Mouse (Mus musculus) ovary, postnatal 36 days (tissue): ENCODE data around the gene Gba2.
"Not testable (repeated sequence)": the region's sequence is repeated elsewhere in the genome, so short reads cannot be mapped to it uniquely, and the experiment has no call there.

Experiments used
- DNase-seq: peaks from one replicate; pipeline ENCODE4 v3.0.0; 2022; ENCODE audit warnings: low spot score, mixed read lengths

Gene Gba2

GRCm38 (mm10) chr4:43553891-43554290 lies 24.8 kb downstream of the Gba2 start:
- DNase-seq, result no peak

GRCm38 (mm10) chr4:43552437-43552836 lies 26.2 kb downstream of the Gba2 start:
- no peak for DNase-seq

GRCm38 (mm10) chr4:43551854-43552253 lies 26.8 kb downstream of the Gba2 start:
- DNase-seq, result not testable (repeated sequence)

- no peak for DNase-seq
Measured at GRCm38 (mm10) chr4:43549055-43549454, 29.6 kb downstream of the Gba2 start.

DNA sequence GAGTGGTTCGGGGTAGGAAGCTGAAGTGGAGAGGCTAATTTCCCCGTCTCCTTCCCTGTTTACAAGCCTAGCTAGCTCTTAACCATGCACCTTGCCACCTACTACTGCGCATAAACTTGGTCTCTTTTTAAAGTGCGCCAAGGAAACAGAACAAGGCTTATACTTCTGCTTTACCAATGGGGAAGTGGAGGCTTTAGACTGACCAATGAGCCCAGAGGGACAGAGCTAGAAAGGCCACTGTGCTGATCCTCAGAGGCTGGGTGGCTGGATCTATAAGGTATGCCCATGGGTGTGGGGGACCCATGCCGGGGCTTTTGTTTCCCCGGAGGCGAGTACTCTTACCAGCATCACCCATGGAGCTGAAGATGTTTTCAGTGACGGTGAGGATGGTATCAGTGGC lies 31.5 kb downstream of the Gba2 start:
- no peak for DNase-seq

DNA sequence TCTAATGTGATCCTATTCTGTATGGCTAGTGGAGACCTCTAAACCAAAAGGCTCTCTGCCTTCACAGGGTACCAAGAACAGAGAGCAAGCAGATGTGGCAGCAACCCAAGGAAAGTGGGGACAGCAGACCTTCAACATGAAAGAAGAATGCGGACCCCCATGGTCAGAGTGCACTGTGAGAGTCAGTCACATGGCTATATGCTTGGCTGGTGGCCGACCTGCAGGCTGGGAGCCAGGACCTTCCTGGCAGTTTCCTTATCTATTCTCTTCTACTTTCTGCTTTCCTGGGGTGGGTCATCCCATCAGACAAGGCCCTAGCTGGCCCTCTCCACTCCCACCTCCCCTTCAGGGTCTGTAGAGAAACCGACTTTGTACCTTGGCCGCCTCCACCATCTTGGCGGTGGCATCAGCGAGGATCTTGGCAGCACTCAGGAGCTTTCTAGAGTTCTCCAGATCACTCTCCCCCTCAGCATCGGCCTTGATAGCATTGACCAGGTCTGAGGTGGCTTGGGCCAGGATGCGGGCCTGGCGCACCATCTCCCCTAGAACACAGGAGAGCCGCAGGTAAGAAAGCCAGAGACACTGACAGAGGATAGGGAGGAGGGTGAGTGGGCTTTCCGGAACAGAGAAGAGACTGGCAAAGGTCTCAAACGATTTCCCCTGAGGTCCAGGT lies 32.2 kb downstream of the Gba2 start:
- DNase-seq, result peak; percentile 35

GRCm38 (mm10) chr4:43542044-43542443 lies 36.6 kb downstream of the Gba2 start:
- no peak for DNase-seq

DNA sequence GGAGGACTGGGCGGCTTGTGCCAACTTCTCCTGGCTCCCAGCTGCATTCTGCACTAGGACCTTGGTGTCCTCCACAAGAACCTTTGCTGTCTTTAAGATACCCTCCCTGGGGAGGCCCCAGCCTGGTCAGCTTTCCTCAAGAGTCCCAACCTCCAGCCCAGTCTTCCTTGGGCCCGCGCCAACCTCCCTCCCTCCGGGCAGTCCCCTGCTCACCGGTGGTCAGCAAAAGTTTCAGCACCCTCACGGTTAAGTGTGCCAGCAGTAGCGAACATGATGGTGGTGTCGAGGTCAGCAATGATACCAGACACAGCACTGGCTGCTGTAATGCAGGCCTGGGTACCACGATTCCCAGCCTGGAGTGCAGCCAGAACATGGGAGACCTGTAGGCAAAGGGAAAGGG lies 42.6 kb downstream of the Gba2 start:
- no peak for DNase-seq

- no peak for DNase-seq
Measured at GRCm38 (mm10) chr4:43535628-43536027, 43.0 kb downstream of the Gba2 start.

- DNase-seq, result peak; percentile 56
Measured at GRCm38 (mm10) chr4:43533270-43533669, 45.4 kb downstream of the Gba2 start.

GRCm38 (mm10) chr4:43530581-43530980 lies 48.1 kb downstream of the Gba2 start:
- DNase-seq, result peak; percentile 72

GRCm38 (mm10) chr4:43530081-43530501 lies 48.6 kb downstream of the Gba2 start:
- no peak for DNase-seq

DNA sequence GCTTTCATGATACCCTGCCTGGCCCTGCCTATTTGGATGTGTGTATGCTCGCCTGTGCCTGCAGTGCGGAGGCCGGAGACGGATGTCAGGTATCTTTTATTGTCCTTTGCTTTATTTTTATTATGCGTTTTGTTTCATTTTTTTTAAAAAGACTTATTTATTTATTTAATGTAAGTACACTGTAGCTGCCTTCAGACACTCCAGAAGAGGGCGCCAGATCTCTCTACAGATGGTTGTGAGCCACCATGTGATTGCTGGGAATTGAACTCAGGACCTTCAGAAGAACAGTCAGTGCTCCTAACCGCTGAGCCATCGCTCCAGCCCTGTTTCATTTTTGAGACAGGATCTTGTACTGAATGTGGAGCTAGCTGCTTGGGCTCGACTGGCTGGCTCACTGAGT lies 50.2 kb downstream of the Gba2 start:
- no peak for DNase-seq

- DNase-seq, result no peak
Measured at GRCm38 (mm10) chr4:43527880-43528279, 50.8 kb downstream of the Gba2 start.

DNA sequence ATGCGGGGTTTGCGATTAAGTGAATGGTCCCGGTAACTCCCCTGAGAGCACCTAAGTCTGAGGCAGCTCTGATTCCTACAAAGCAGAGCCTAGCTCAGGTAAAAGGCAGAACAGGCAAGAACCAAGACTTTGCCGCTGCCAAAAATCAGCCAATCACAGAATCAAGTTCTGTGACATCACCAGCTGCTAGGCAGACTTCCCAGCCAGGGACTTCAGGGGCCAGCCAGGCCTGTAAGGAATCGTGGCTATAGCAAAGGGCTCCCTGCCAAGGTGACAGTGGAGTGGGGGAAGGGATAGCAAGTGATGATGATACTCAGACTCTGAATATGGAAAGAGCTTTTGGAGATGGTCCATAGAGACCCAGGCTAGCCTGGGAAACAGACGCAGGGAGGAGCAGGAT lies 58.7 kb downstream of the Gba2 start:
- DNase-seq, result peak; percentile 83

DNA sequence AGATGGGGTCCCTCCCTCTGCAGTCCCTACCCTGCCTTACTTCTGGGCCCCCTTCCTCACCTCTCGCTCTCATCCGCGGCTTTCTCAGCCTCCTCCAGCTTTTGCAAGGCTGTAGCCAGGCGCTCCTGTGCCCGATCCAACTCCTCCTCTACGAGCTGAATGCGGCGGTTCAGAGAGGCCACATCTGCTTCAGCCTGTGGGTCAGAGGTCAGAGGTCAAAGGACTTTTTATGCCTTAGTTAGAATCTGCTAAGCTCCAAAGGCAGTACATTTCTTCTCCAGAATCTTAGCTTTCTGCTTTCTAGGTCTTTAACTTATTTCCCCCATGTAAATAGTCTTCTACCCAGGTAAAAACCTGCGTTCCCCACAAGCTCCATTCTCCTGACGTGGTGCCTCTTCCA lies 59.1 kb downstream of the Gba2 start:
- DNase-seq, result no peak
